Comparison of ENCODE assay signal across 8 mouse cellular contexts in the genomic region with DNA sequence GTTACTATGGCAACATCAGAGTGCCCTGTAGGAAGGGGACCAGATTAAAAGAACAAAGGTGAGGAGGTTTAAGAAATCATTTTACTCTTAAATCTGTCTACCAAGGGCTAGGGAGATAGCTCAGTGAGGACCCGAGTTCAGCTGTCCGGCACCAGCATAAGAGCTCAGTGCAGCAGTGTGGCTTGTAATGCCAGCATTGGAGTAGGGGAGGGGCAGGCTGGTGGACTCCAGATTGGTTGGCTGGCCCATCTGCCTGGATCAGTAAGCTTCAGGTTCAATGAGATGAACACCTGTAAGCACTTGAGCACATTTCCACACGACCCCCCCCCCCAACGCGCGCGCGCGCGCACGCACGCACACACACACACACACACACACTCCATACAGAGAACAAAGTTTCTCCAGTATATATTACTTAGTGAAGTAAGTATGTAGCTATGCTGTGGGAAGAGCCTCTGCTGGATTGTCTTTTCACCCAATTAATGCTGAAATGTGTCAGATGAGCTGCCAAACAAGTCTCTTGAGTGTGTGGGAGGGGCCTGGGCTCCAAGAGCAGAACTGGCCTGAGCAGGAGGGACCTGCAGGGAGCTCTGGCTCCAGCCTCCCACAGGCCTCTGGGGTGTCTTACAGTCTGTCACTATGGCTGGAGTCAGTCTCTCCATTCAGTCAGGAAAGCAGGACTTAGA.
DNase-seq lines count a peak whose midpoint lies in the region; ATAC-seq and TF ChIP-seq lines count a peak whose summit lies in the region.

No protein-coding gene starts in this region.

- H3K9ac ChIP-seq in heart, embryonic 16.5 days (ENCODE audit: low read length), result no peak overlapping the region
- H3K9ac ChIP-seq in midbrain, embryonic 16.5 days (ENCODE audit: low read depth, low read length), result no peak overlapping the region

- 64% methylated on average over 12 of the region's 12 CpGs for WGBS in heart, embryonic 16.5 days
- WGBS in midbrain, embryonic 16.5 days, result 79% methylated on average over 12 of the region's 12 CpGs
- WGBS in thymus, adult 2 months, result 95% methylated on average over 12 of the region's 12 CpGs

- DNase-seq in left cerebral cortex, postnatal 4 days, result peak; percentile 71
- no peak for DNase-seq in left cerebral cortex, adult 2 months (ENCODE audit: extremely low spot score in 1 of 2, low spot score in 2 of 2)
- peak; percentile 45 to 74 for DNase-seq in cerebellum, postnatal 10 days
- no peak for DNase-seq in thymus, adult 2 months

- H3K36me3 ChIP-seq in heart, embryonic 16.5 days (ENCODE audit: control insufficient read depth, insufficient read depth), result peaks cover 15% of the 10 kb centered on the region
- H3K36me3 ChIP-seq in midbrain, embryonic 16.5 days (ENCODE audit: control insufficient read depth, insufficient read depth, low read length), result peaks cover 2% of the 10 kb centered on the region
- no peaks in the 10 kb centered on the region for H3K36me3 ChIP-seq in thymus, adult 2 months (ENCODE audit: control insufficient read depth, insufficient read depth, low read length)

- TF ChIP-seq CTCF in left cerebral cortex, adult 2 months (IDR thresholded peaks at IDR 0.05), result no peak
- TF ChIP-seq CTCF in thymus, adult 2 months (IDR thresholded peaks at IDR 0.05; ENCODE audit: borderline replicate concordance, control insufficient read depth, extremely low read depth, insufficient read depth, low read length, poor library complexity), result no peak

- intact Hi-C loops in left cerebral cortex, postnatal 4 days (cut with DNase I), result no loop called here
- intact Hi-C loops in left cerebral cortex, adult 2 months (cut with DNase I), result loop anchor here (5.0 kb wide), 1 partner anchor 74 kb away; a partner anchor contains a TSS

- no peak overlapping the region for H3K4me3 ChIP-seq in left cerebral cortex, adult 2 months
- no peak overlapping the region for H3K4me3 ChIP-seq in heart, embryonic 16.5 days (ENCODE audit: low read length)
- H3K4me3 ChIP-seq in midbrain, embryonic 16.5 days (ENCODE audit: low read depth, low read length), result no peak overlapping the region
- no peak overlapping the region for H3K4me3 ChIP-seq in thymus, adult 2 months (ENCODE audit: control insufficient read depth, insufficient read depth, low read length)

- no peak for TF ChIP-seq POLR2A in thymus, adult 2 months (IDR thresholded peaks at IDR 0.05; ENCODE audit: control insufficient read depth, extremely low read depth, insufficient read depth, low read length, poor library complexity)

- peaks cover 40% of the 10 kb centered on the region for H3K4me1 ChIP-seq in heart, embryonic 16.5 days (ENCODE audit: control insufficient read depth, insufficient read depth, low read length)
- peaks cover 33% of the 10 kb centered on the region for H3K4me1 ChIP-seq in midbrain, embryonic 16.5 days (ENCODE audit: control insufficient read depth, insufficient read depth, low read length)
- H3K4me1 ChIP-seq in thymus, adult 2 months (replicated peaks; ENCODE audit: control insufficient read depth, insufficient read depth, low read length), result peaks cover 3% of the 10 kb centered on the region; the same call in 1 of the 2 replicates

- no peak overlapping the region for H3K4me2 ChIP-seq in heart, embryonic 16.5 days (ENCODE audit: low read depth, low read length)
- no peak overlapping the region for H3K4me2 ChIP-seq in midbrain, embryonic 16.5 days (ENCODE audit: low read length)

- peak; percentile 78 for ATAC-seq in heart, embryonic 16.5 days (replicated peaks; ENCODE audit: extremely low read depth, insufficient read depth, low FRiP score)
- peak; percentile 69 for ATAC-seq in midbrain, embryonic 16.5 days
- no peak for ATAC-seq in granulocyte monocyte progenitor cell, adult 5-6 weeks (replicated peaks; ENCODE audit: poor library complexity, severe bottlenecking)
- no peak for ATAC-seq in erythroblast, adult 5-6 weeks (replicated peaks; ENCODE audit: low FRiP score, poor library complexity, severe bottlenecking)

- no peak overlapping the region for H3K27ac ChIP-seq in left cerebral cortex, adult 2 months
- H3K27ac ChIP-seq in heart, embryonic 16.5 days (ENCODE audit: low read length), result peak overlapping the region; percentile 65
- H3K27ac ChIP-seq in midbrain, embryonic 16.5 days (ENCODE audit: low read length), result no peak overlapping the region
- H3K27ac ChIP-seq in thymus, adult 2 months (ENCODE audit: control insufficient read depth, insufficient read depth, low read length), result no peak overlapping the region

- no peaks in the 10 kb centered on the region; the same call in 1 of the 2 replicates for H3K9me3 ChIP-seq in heart, embryonic 16.5 days (replicated peaks; ENCODE audit: control insufficient read depth, low read length)
- no peaks in the 10 kb centered on the region for H3K9me3 ChIP-seq in midbrain, embryonic 16.5 days (replicated peaks; ENCODE audit: control insufficient read depth, low read length, poor library complexity, severe bottlenecking)

- no peaks in the 10 kb centered on the region for H3K27me3 ChIP-seq in heart, embryonic 16.5 days (ENCODE audit: control insufficient read depth, insufficient read depth, low read length)
- H3K27me3 ChIP-seq in midbrain, embryonic 16.5 days (ENCODE audit: control insufficient read depth, insufficient read depth, low read depth, low read length), result no peaks in the 10 kb centered on the region
- no peaks in the 10 kb centered on the region for H3K27me3 ChIP-seq in thymus, adult 2 months (ENCODE audit: control insufficient read depth, insufficient read depth, low read length)

Comparison
In these comparisons a context has a peak if more than half of its experiments do, and no peak if none do; other contexts are left out.
1. DNase-seq: peak in left cerebral cortex, postnatal 4 days (single experiment) and cerebellum, postnatal 10 days (2 of 2); none in left cerebral cortex, adult 2 months (0 of 2) and thymus, adult 2 months (single experiment).
2. ATAC-seq: peak in heart, embryonic 16.5 days (single experiment) and midbrain, embryonic 16.5 days (single experiment); none in granulocyte monocyte progenitor cell, adult 5-6 weeks (single experiment) and erythroblast, adult 5-6 weeks (single experiment).